Mouse (Mus musculus) neural tube, embryonic 12.5 days (tissue): Measurements from ENCODE around the gene Acap2. TPM values are rescaled to one million over a fixed set of nuclear protein-coding genes. Genes with fewer than 3 reads are reported as not detected.

Experiments
- ATAC-seq: fragments of 200-750 bp; cut with Nextera tagmentation; 2 replicates; pipeline ENCODE4 v1.8.0; 2017; ENCODE audit warnings: low read depth, mild to moderate bottlenecking, moderate TSS enrichment, moderate library complexity; ENCODE audit not compliant: low FRiP score
- H3K27ac ChIP-seq: fragments of 300-500 bp; sonication (generic); 2 replicates; pipeline ENCODE4 v1.5.1; 2016
- H3K27me3 ChIP-seq: fragments of 300-500 bp; sonication (generic); replicated peaks from 2 replicates; pipeline ENCODE4 v1.6.1; 2016; ENCODE audit warnings: mild to moderate bottlenecking
- H3K36me3 ChIP-seq: fragments of 300-500 bp; sonication (generic); 2 replicates; pipeline ENCODE4 v1.6.1; 2016; ENCODE audit warnings: mild to moderate bottlenecking
- H3K4me1 ChIP-seq: fragments of 300-500 bp; sonication (generic); 2 replicates; pipeline ENCODE4 v1.6.1; 2016
- H3K4me2 ChIP-seq: fragments of 300-500 bp; sonication (generic); replicated peaks from 2 replicates; pipeline ENCODE4 v1.6.1; 2016; ENCODE audit warnings: mild to moderate bottlenecking
- H3K4me3 ChIP-seq: fragments of 300-500 bp; sonication (generic); 2 replicates; pipeline ENCODE4 v1.5.1; 2016
- H3K9ac ChIP-seq: fragments of 300-500 bp; sonication (generic); 2 replicates; pipeline ENCODE4 v1.6.1; 2016; ENCODE audit warnings: mild to moderate bottlenecking
- H3K9me3 ChIP-seq: fragments of 300-500 bp; sonication (generic); 2 replicates; pipeline ENCODE4 v1.6.1; 2016; ENCODE audit warnings: mild to moderate bottlenecking
- WGBS: fragments of 180-500 bp; shearing (Covaris S2); methylation state at CpG from one replicate; pipeline ENCODE4 v1.1.7; 2016; 5-methylcytosine and 5-hydroxymethylcytosine counted together
- polyA plus RNA-seq: library from polyadenylated mRNA; unstranded; fragments of >200 nt; fragmentation: Nextera tagmentation; extraction: Ambion mirVana; gene quantifications from 2 replicates; pipeline ENCODE4 v1.2.1, GENCODE M21; 2016

Acap2 gene
- polyA plus RNA-seq, 1 experiment from 2014 or later = 18.1 TPM

DNA sequence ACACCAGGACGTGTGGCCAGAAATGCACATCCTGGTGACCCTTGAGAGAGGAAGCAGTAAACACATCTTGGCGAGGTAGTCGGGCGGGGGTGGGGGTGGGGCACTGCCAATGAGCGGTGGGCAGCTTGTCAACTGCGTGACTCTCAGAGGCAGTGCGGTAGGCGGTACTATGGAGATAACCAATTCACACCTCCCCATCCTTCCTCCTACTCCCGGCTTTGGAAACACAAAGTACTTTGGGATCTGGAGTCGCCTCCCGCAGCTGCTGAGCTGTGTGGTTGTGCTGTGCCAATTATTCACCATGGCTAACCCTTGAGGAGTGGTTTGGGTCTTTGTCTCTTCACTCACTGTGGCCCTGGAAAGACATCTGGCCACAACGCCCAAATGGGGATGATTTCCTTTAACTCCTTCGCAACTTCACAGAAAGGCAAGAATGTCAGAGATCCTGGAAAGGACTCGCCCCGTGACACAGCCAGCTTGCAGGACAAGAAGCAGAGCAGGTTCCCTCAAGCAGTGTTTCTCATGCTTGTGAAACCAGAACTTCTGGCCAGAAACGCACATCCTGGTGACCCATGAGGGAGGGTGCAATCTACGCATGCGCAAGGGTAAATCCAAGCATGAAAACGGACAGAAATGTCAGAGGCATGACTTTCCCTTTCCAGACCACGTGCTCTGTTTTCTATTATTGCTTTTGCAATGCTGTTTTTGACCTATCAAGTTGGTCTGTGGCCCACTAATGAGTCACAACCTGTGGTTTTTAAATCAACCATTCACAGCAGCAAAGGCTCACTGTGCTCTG lies 32.7 kb upstream of the Acap2 start:
- no peak overlapping the region for H3K27ac ChIP-seq
- H3K9me3 ChIP-seq = no peaks in the 10 kb centered on the region
- peaks cover 13% of the 10 kb centered on the region; the same call in 1 of the 2 replicates for H3K4me1 ChIP-seq
- H3K9ac ChIP-seq = no peak overlapping the region
- no peak for ATAC-seq
- H3K27me3 ChIP-seq = 0 out of 2 replicates have a peak, but pooled peaks cover 5% of the 10 kb centered on the region
- H3K36me3 ChIP-seq = no peaks in the 10 kb centered on the region
- 27% methylated on average over 20 of the region's 20 CpGs for WGBS
- no peak overlapping the region for H3K4me3 ChIP-seq
- peak overlapping the region; percentile 40 for H3K4me2 ChIP-seq

DNA sequence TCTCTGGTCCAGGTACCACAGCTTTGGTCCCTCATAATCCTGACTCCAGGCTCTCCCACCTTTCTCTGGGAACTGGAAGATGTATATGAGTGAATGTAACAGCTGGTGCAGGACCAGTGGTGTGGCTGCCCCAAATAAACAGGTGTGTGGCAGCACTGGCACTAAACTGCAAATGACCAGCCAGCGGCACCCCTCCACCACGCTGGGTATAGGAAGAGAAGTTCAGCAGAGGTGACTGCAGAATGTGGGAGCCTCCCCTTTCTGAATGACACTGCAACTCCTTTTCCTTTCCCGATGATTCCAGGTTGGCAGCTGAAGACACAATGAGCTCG lies 32.1 kb upstream of the Acap2 start:
- H3K9ac ChIP-seq = no peak overlapping the region
- no peak overlapping the region for H3K4me3 ChIP-seq
- H3K4me2 ChIP-seq = peak overlapping the region; percentile 40
- 0 out of 2 replicates have a peak, but pooled peaks cover 5% of the 10 kb centered on the region for H3K27me3 ChIP-seq
- H3K27ac ChIP-seq = no peak overlapping the region
- WGBS = 34% methylated on average over 4 of the region's 4 CpGs
- peaks cover 13% of the 10 kb centered on the region; the same call in 1 of the 2 replicates for H3K4me1 ChIP-seq
- H3K36me3 ChIP-seq = no peaks in the 10 kb centered on the region
- no peaks in the 10 kb centered on the region for H3K9me3 ChIP-seq
- ATAC-seq = no peak

DNA sequence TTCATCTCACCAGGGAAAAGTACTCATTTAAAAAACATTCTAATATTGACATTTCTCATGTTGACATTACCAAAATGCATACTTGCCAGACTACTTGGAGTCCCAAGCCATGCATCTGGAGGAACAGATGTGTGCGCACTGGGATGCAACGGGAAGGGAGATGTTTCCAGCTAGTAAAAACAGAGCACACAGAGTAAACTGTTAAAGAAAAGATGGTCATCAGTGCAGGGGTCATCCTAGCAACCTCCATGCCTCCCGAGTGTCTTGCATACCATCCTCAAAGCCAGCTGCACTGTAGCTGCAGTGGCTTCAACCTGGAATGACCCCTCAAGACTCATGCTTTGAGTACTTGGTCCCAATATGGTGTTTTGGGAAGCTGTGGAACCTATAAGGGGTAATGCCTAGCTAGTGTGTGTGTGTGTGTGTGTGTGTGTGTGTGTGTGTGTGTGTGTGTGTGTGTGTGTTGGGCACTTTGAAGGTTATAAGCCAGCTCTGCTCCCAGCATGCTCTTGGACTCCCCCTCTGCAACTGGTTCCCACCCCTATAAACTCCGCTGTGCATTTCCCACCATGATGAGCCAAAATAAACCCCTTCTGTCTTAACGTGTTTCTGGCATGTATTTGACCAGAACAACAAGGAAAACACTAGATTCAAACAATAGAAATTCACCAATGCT lies 31.6 kb upstream of the Acap2 start:
- WGBS = 74% methylated on average over 5 of the region's 5 CpGs
- H3K9ac ChIP-seq = no peak overlapping the region

DNA sequence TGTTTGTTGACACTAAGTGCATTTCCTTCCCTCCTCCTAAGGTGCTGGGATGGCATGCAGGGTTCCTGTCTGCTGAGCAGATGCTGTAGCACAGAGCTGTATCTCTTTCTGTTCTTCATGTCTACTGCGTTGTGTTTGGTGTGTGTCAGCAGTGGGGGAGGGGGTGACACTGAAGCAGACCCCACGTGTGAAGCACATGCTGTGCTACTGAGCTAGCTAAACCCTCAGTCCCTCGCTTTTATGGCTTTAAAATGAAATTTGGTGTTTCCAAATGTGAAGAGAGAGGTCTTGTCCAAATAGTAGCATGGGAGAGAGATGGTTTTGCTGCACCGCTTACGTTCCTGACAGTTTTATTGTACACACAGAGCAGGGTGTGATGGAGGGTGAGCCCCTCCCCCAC lies 30.5 kb upstream of the Acap2 start:
- WGBS = 73% methylated on average over 5 of the region's 5 CpGs
- ATAC-seq = no peak

More for the DNA sequence above, 31.6 kb upstream of the Acap2 start:
- Histone ChIP-seq H3K4me3 (no peak overlapping the region), H3K36me3 (no peaks in the 10 kb centered on the region), H3K27me3 (0 out of 2 replicates have a peak, but pooled peaks cover 5% of the 10 kb centered on the region), H3K9me3 (no peaks in the 10 kb centered on the region), H3K4me2 (no peak overlapping the region), H3K4me1 (peaks cover 13% of the 10 kb centered on the region; the same call in 1 of the 2 replicates), H3K27ac (no peak overlapping the region)
- ATAC-seq = no peak

DNA sequence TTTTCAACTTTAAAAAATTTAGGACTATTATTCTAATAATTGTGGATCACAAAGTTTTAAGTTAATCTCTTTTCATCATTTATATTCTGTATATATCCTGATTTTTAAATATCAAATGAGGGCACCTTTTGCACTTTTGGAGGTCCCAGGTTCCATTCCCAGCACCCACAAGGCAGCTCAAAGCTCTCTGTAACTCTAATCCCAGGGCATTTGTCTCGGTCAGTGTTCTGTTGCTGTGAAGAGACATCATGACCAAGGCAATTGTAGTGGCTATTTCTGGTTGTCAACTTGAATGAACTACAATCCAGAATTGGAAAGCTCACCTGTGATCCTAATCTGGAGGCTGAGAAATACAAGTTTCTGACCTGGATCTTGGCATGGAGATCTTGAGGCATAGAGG lies 26.7 kb upstream of the Acap2 start:
- no peak for ATAC-seq
- H3K27me3 ChIP-seq = no peaks in the 10 kb centered on the region
- H3K4me2 ChIP-seq = no peak overlapping the region
- no peaks in the 10 kb centered on the region for H3K9me3 ChIP-seq
- no peaks in the 10 kb centered on the region for H3K36me3 ChIP-seq
- no peak overlapping the region for H3K9ac ChIP-seq
- no peak overlapping the region for H3K27ac ChIP-seq
- no peaks in the 10 kb centered on the region for H3K4me1 ChIP-seq
- WGBS = 95% methylated on average over 1 of the region's 1 CpGs
- no peak overlapping the region for H3K4me3 ChIP-seq

More for the DNA sequence above, 30.5 kb upstream of the Acap2 start:
- H3K4me2 ChIP-seq = no peak overlapping the region
- H3K9ac ChIP-seq = no peak overlapping the region
- no peaks in the 10 kb centered on the region for H3K9me3 ChIP-seq
- H3K27me3 ChIP-seq = 0 out of 2 replicates have a peak, but pooled peaks cover 5% of the 10 kb centered on the region
- no peak overlapping the region for H3K27ac ChIP-seq
- H3K36me3 ChIP-seq = no peaks in the 10 kb centered on the region
- H3K4me1 ChIP-seq = peaks cover 13% of the 10 kb centered on the region; the same call in 1 of the 2 replicates
- no peak overlapping the region for H3K4me3 ChIP-seq

DNA sequence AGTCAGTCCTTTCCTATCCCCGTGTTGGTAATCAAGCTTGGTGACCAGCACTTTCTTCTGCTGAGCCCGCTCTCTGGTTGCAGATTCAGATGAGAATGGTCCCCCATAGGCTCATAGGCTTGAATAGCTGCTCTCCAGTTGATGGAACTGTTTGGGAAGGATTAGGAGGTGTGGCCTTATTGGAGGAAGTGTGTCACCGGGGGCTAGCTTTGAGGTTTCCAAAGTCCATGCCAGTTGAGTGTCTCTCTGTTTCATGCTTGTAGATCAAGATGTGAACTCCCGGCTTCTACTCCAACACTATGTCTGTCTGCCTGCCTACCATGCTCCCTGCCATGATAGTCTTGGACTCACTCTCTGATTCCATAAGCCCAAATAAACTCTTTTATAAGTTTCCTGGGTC lies 14.2 kb upstream of the Acap2 start:
- 91% methylated on average over 4 of the region's 4 CpGs for WGBS
- H3K9ac ChIP-seq = no peak overlapping the region
- no peaks in the 10 kb centered on the region for H3K36me3 ChIP-seq
- H3K27ac ChIP-seq = no peak overlapping the region
- peaks cover 10% of the 10 kb centered on the region; the same call in 1 of the 2 replicates for H3K9me3 ChIP-seq
- no peaks in the 10 kb centered on the region for H3K27me3 ChIP-seq
- no peak for ATAC-seq
- no peak overlapping the region for H3K4me2 ChIP-seq
- H3K4me1 ChIP-seq = no peaks in the 10 kb centered on the region
- no peak overlapping the region for H3K4me3 ChIP-seq

DNA sequence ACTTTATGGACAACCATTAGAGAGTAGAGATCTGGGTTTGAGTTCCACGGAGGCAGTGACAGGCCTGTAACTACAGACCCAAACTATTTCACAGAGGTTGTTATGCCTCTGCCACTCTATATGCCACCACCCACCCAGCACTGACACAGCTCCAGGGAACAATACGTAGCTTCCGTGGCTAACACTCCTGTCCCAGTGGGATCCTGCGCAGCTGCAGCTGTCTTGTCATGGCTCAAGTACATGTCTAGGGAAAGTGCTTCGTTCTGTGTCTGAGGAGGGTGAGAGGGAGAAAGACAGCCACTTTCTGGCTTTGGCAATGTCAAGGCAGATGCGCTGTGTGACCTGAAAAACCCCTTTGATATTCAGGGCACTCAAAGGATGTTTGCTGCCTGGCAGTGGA lies 12.4 kb upstream of the Acap2 start:
- ATAC-seq = no peak
- no peaks in the 10 kb centered on the region for H3K36me3 ChIP-seq
- H3K4me2 ChIP-seq = no peak overlapping the region
- H3K27me3 ChIP-seq = no peaks in the 10 kb centered on the region
- H3K9me3 ChIP-seq = peaks cover 10% of the 10 kb centered on the region; the same call in 1 of the 2 replicates
- 87% methylated on average over 6 of the region's 6 CpGs for WGBS
- no peak overlapping the region for H3K9ac ChIP-seq
- H3K4me1 ChIP-seq = no peaks in the 10 kb centered on the region
- H3K4me3 ChIP-seq = no peak overlapping the region
- H3K27ac ChIP-seq = no peak overlapping the region

DNA sequence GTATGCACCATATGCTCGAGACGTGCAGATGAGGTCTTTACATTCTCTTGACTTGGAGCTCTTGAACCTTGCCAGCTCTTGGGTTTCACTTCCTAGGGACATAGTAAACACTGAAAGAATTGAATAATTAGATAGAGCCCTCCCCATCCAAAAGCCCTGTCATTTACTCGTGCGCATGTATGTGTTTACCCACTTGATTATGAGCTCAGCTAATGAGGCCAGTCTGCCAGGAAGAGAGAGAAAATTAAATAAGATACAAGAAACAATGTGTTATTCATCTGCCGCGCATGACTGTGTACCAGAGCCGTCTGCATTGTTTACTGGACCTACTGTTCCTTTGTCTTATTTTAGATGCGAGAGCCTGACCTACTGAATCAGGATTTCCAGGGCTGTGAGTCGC lies 10.5 kb upstream of the Acap2 start:
- WGBS = 84% methylated on average over 9 of the region's 9 CpGs
- Histone ChIP-seq H3K4me3 (no peak overlapping the region), H3K36me3 (no peaks in the 10 kb centered on the region), H3K9ac (no peak overlapping the region), H3K9me3 (peaks cover 10% of the 10 kb centered on the region; the same call in 1 of the 2 replicates), H3K27ac (no peak overlapping the region), H3K27me3 (no peaks in the 10 kb centered on the region), H3K4me2 (no peak overlapping the region), H3K4me1 (no peaks in the 10 kb centered on the region)
- no peak for ATAC-seq

DNA sequence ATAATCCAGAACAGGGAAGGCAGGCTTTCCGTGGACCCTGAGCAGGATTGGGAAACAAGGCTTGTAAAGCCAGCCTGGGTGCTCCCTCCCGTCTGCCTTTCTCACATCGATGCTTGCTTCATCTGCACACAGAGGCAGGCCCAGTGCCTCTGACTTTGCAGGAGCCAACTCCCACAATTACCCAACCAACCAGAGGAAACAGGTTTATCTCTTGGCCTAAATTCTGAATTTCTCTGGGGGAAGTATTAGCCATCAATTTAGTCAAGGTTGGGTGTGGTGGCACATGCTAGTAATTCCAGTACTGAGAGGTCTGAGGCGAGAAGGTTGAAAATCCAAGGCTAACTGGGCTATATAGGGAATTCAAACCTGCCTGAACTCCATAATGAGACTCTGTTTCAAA lies 9.4 kb upstream of the Acap2 start:
- WGBS = 75% methylated on average over 4 of the region's 4 CpGs
- ATAC-seq = no peak
- Histone ChIP-seq H3K9ac (no peak overlapping the region), H3K27me3 (no peaks in the 10 kb centered on the region), H3K36me3 (no peaks in the 10 kb centered on the region), H3K27ac (no peak overlapping the region), H3K9me3 (peaks cover 4% of the 10 kb centered on the region; the same call in 1 of the 2 replicates), H3K4me1 (no peaks in the 10 kb centered on the region), H3K4me3 (no peak overlapping the region), H3K4me2 (no peak overlapping the region)

DNA sequence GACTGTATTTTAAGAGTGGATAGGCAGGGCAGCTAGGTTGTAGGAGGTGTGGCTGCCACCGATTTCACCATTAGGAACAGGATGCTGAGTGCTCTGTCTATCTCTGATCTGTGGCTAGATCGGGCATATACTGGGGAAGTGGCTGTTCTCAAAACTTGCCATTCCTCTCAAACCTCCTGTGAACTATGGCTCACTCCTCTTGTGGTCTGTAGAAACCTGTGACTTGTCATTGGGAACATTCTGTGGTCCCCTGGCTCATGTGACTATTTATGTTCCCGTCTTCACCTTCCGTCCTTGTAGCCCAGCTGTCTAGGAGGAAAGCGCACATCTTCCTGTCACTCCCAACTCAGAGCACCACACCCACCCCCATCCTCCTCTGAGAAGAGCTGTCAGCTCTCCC lies 8.9 kb upstream of the Acap2 start:
- no peak overlapping the region for H3K4me3 ChIP-seq
- H3K4me2 ChIP-seq = no peak overlapping the region
- no peaks in the 10 kb centered on the region for H3K27me3 ChIP-seq
- no peak overlapping the region for H3K9ac ChIP-seq
- no peaks in the 10 kb centered on the region for H3K4me1 ChIP-seq
- no peaks in the 10 kb centered on the region for H3K9me3 ChIP-seq
- no peak for ATAC-seq
- H3K36me3 ChIP-seq = no peaks in the 10 kb centered on the region
- no peak overlapping the region for H3K27ac ChIP-seq
- WGBS = 76% methylated on average over 5 of the region's 5 CpGs

DNA sequence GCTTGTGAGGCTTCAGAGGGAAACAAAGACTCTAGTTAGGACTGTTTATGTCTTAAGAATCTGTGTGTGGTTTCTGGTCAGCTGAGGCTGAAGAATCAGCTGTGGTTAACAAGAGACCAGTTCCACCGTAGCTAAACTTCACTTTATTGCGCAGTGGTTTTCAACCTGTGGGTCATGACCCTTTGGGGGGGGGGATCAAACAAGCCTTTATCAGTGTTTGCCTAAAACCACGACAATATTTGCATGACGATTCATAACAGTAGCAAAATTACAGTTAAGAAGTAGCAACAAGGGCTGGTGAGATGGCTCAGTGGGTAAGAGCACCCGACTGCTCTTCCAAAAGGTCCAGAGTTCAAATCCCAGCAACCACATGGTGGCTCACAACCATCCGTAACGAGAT lies 4.7 kb upstream of the Acap2 start:
- 88% methylated on average over 7 of the region's 7 CpGs for WGBS
- ATAC-seq = no peak
- no peaks in the 10 kb centered on the region for H3K27me3 ChIP-seq
- no peaks in the 10 kb centered on the region for H3K9me3 ChIP-seq
- H3K9ac ChIP-seq = no peak overlapping the region
- no peak overlapping the region for H3K27ac ChIP-seq
- H3K4me3 ChIP-seq = no peak overlapping the region
- no peak overlapping the region for H3K4me2 ChIP-seq
- no peaks in the 10 kb centered on the region for H3K4me1 ChIP-seq
- H3K36me3 ChIP-seq = no peaks in the 10 kb centered on the region

DNA sequence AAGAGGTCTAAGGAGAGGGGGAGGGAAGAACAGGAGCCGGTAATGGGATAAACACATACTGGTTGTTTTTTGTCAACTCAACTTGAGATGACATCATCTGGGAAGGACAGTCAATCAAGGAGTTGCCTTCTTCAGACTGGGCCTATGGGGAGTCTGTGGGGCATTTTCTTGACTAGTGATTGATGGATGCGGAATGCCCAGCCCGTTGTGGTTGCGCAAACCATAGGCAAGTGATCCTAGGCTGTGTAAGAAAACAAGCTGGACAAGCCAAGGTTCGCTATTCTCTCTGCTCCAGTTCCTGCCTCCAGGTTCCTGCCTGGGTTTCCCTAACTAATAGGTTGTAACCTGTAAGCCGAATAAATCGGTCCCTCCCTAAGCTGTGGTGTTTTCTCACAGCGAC lies 4.1 kb upstream of the Acap2 start:
- Histone ChIP-seq H3K4me1 (no peaks in the 10 kb centered on the region), H3K4me3 (no peak overlapping the region), H3K27me3 (no peaks in the 10 kb centered on the region), H3K9ac (no peak overlapping the region), H3K27ac (no peak overlapping the region), H3K4me2 (no peak overlapping the region), H3K9me3 (no peaks in the 10 kb centered on the region), H3K36me3 (no peaks in the 10 kb centered on the region)
- WGBS = 91% methylated on average over 8 of the region's 8 CpGs
- no peak for ATAC-seq
